Mouse (Mus musculus) C2C12 (cell line): Measurements from ENCODE around the gene Zfp638. TPM values are rescaled to one million over a fixed set of nuclear protein-coding genes. Genes with fewer than 3 reads are reported as not detected.

Experiments used
- H3K27me3 ChIP-seq: one replicate; pipeline ENCODE4 v1.6.1; 2011; ENCODE audit not compliant: control insufficient read depth, insufficient read depth, insufficient read length
- H3K36me3 ChIP-seq: one replicate; pipeline ENCODE4 v1.6.1; 2011; ENCODE audit not compliant: control insufficient read depth, insufficient read depth
- H3K4me3 ChIP-seq: one replicate; pipeline ENCODE4 v1.5.1; 2011; ENCODE audit warnings: mild to moderate bottlenecking, control low read depth; ENCODE audit not compliant: poor library complexity, insufficient read depth, severe bottlenecking
- H3K79me2 ChIP-seq: one replicate; pipeline ENCODE4 v1.6.1; 2011; ENCODE audit not compliant: control insufficient read depth, insufficient read depth
- H3K79me3 ChIP-seq: one replicate; pipeline ENCODE4 v1.6.1; 2011; ENCODE audit warnings: low read depth, control low read depth
- H3ac ChIP-seq: one replicate; pipeline ENCODE3; 2011; ENCODE audit warnings: low read depth; ENCODE audit not compliant: control insufficient read depth, insufficient read length
- CEBPB ChIP-seq: IDR thresholded peaks from one replicate; pipeline ENCODE4 v1.6.1; 2011; ENCODE audit warnings: low read depth, mild to moderate bottlenecking, control low read depth, moderate library complexity
- CTCF ChIP-seq: IDR thresholded peaks from one replicate; pipeline ENCODE4 v1.5.1; 2011; ENCODE audit not compliant: control insufficient read depth, insufficient read depth, insufficient read length
- FOSL1 ChIP-seq: IDR thresholded peaks from one replicate; pipeline ENCODE4 v1.8.0; 2011; ENCODE audit warnings: mild to moderate bottlenecking, low read length; ENCODE audit not compliant: poor library complexity, insufficient read depth, severe bottlenecking
- MAX ChIP-seq: IDR thresholded peaks from one replicate; pipeline ENCODE4 v1.6.1; 2011; ENCODE audit warnings: mild to moderate bottlenecking, control low read depth
- MYOD1 ChIP-seq: IDR thresholded peaks from one replicate; pipeline ENCODE4 v1.6.1; 2011; ENCODE audit warnings: low read depth; ENCODE audit not compliant: control insufficient read depth, insufficient read length
- MYOG ChIP-seq: IDR thresholded peaks from one replicate; pipeline ENCODE4 v1.6.1; 2011; ENCODE audit not compliant: control insufficient read depth, insufficient read length; ENCODE audit errors: extremely low read depth
- USF1 ChIP-seq: IDR thresholded peaks from one replicate; pipeline ENCODE4 v1.6.1; 2011; ENCODE audit warnings: low read depth, mild to moderate bottlenecking, control low read depth, moderate library complexity
- polyA plus RNA-seq: library from polyadenylated mRNA; unstranded; fragments of >200 nt; fragmentation: generic; extraction: Trizol; gene quantifications from one replicate; pipeline ENCODE4 v1.2.1, GENCODE M21; 2012; ENCODE audit warnings: missing spikeins

The Zfp638 gene
- polyA plus RNA-seq, 1 experiment = 7.0 TPM

- H3K36me3 ChIP-seq = peaks cover 9% of the 10 kb centered on the region
- peaks cover 100% of the 10 kb centered on the region for H3K79me2 ChIP-seq
- no peaks in the 10 kb centered on the region for H3K27me3 ChIP-seq
- H3K4me3 ChIP-seq = no peak overlapping the region
- H3K79me3 ChIP-seq = peaks cover 91% of the 10 kb centered on the region
- no peak overlapping the region for H3ac ChIP-seq
- TF ChIP-seq FOSL1 = no peak
- TF ChIP-seq CTCF = no peak
- TF ChIP-seq MYOG = no peak
- TF ChIP-seq USF1 = no peak
- no peak for TF ChIP-seq MAX
- no peak for TF ChIP-seq CEBPB
- TF ChIP-seq MYOD1 = no peak
Observed at GRCm38 (mm10) chr6:83928225-83928624, 61.3 kb downstream of the Zfp638 start.

DNA sequence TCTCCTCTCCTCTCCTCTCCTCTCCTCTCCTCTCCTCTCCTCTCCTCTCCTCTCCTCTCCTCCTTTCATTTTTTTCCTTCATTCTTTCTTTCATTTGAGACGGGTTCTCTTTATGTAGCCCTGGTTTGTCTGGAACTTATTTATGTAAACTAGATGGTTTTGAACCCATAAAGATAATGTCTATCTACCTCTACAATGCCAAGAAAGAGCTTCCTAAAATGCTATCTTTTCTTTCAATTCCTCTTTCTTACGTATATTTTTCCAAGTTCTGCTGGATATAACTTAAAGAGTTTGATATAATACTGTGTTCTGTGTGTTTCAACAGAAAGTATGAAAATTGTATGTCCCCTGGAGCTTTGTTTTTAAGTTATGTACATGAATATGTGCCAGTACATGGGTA lies 72.6 kb downstream of the Zfp638 start:
- H3K79me2 ChIP-seq = peaks cover 20% of the 10 kb centered on the region
- H3K36me3 ChIP-seq = peaks cover 52% of the 10 kb centered on the region
- no peak overlapping the region for H3K4me3 ChIP-seq
- H3ac ChIP-seq = no peak overlapping the region
- peaks cover 11% of the 10 kb centered on the region for H3K79me3 ChIP-seq
- no peaks in the 10 kb centered on the region for H3K27me3 ChIP-seq
- TF ChIP-seq USF1 (no peak), FOSL1 (no peak), CTCF (no peak), MYOG (no peak), MYOD1 (no peak), CEBPB (no peak), MAX (no peak)

GRCm38 (mm10) chr6:83942806-83943205 lies 75.9 kb downstream of the Zfp638 start:
- TF ChIP-seq USF1 = no peak
- no peak for TF ChIP-seq FOSL1
- TF ChIP-seq MYOD1 = no peak
- TF ChIP-seq MAX = no peak
- TF ChIP-seq CEBPB = no peak
- TF ChIP-seq CTCF = no peak
- TF ChIP-seq MYOG = no peak
- Histone ChIP-seq H3K79me3 (peaks cover 7% of the 10 kb centered on the region), H3K36me3 (peaks cover 73% of the 10 kb centered on the region), H3K4me3 (no peak overlapping the region), H3ac (no peak overlapping the region), H3K79me2 (peaks cover 6% of the 10 kb centered on the region), H3K27me3 (no peaks in the 10 kb centered on the region)

GRCm38 (mm10) chr6:83953603-83954002 lies 86.7 kb downstream of the Zfp638 start:
- Histone ChIP-seq H3K79me3 (no peaks in the 10 kb centered on the region), H3ac (no peak overlapping the region), H3K79me2 (no peaks in the 10 kb centered on the region), H3K27me3 (no peaks in the 10 kb centered on the region), H3K36me3 (peaks cover 57% of the 10 kb centered on the region), H3K4me3 (no peak overlapping the region)
- TF ChIP-seq MYOG = no peak
- TF ChIP-seq MAX = no peak
- TF ChIP-seq FOSL1 = no peak
- no peak for TF ChIP-seq USF1
- no peak for TF ChIP-seq CTCF
- no peak for TF ChIP-seq CEBPB
- TF ChIP-seq MYOD1 = no peak

GRCm38 (mm10) chr6:83987642-83988041 lies 120.7 kb downstream of the Zfp638 start:
- Histone ChIP-seq H3K4me3 (no peak overlapping the region), H3K79me3 (no peaks in the 10 kb centered on the region), H3K36me3 (peaks cover 54% of the 10 kb centered on the region)

GRCm38 (mm10) chr6:84002716-84003115 lies 135.8 kb downstream of the Zfp638 start:
- no peaks in the 10 kb centered on the region for H3K27me3 ChIP-seq
- H3K79me2 ChIP-seq = no peaks in the 10 kb centered on the region
- TF ChIP-seq USF1 (no peak), CTCF (no peak), MYOD1 (peak; percentile 20), FOSL1 (peak; percentile 67), MYOG (no peak), MAX (no peak), CEBPB (no peak)
- H3ac ChIP-seq = no peak overlapping the region
- peaks cover 9% of the 10 kb centered on the region for H3K36me3 ChIP-seq
- H3K4me3 ChIP-seq = no peak overlapping the region
- H3K79me3 ChIP-seq = no peaks in the 10 kb centered on the region

More at GRCm38 (mm10) chr6:83987642-83988041, 120.7 kb downstream of the Zfp638 start:
- Histone ChIP-seq H3ac (no peak overlapping the region), H3K79me2 (no peaks in the 10 kb centered on the region), H3K27me3 (no peaks in the 10 kb centered on the region)
- TF ChIP-seq MYOD1 (no peak), CEBPB (no peak), CTCF (no peak), MYOG (no peak), MAX (no peak), FOSL1 (no peak), USF1 (no peak)
